Mouse (Mus musculus) MEL (cell line): ENCODE measurements around the gene Ankfy1. TPM values are rescaled to one million over a fixed set of nuclear protein-coding genes. Genes with fewer than 3 reads are reported as not detected.
"Not testable (repeated sequence)": the region's sequence is repeated elsewhere in the genome, so short reads cannot be mapped to it uniquely, and the experiment has no call there.

ENCODE experiments used
- DNase-seq: peaks from one replicate; pipeline ENCODE4 v3.0.0; 2011; ENCODE audit warnings: low read depth, low spot score
- H3K27ac ChIP-seq: 2 replicates; pipeline ENCODE4 v1.5.1; 2012; ENCODE audit warnings: low read depth, mild to moderate bottlenecking, control low read depth, low read length, moderate library complexity; ENCODE audit not compliant: control insufficient read depth
- H3K27me3 ChIP-seq, 2 experiments: fragments of 150-350 bp in 1 of 2; sonication (generic) in 1 of 2; 2 replicates each; pipeline ENCODE4 v1.6.1; 2012; ENCODE audit warnings: low read length in 2 of 2, mild to moderate bottlenecking in 2 of 2, improper control_type of control experiment in 1 of 2, moderate library complexity in 1 of 2; ENCODE audit not compliant: insufficient read depth in 2 of 2, control insufficient read depth in 1 of 2
- H3K36me3 ChIP-seq, 2 experiments: 2 replicates each; pipeline ENCODE4 v1.6.1; 2012 to 2014; ENCODE audit warnings: low read length in 2 of 2, improper control_type of control experiment in 1 of 2, inconsistent platforms in 1 of 2, mild to moderate bottlenecking in 1 of 2; ENCODE audit not compliant: insufficient read depth in 2 of 2, control insufficient read depth in 1 of 2
- H3K4me1 ChIP-seq, 2 experiments: fragments of 150-350 bp in 1 of 2; sonication (generic) in 1 of 2; 2 replicates each; pipeline ENCODE4 v1.6.1; 2012; ENCODE audit warnings: low read length in 2 of 2, improper control_type of control experiment in 1 of 2, mild to moderate bottlenecking in 1 of 2; ENCODE audit not compliant: insufficient read depth in 2 of 2, control insufficient read depth in 1 of 2
- H3K4me3 ChIP-seq, 2 experiments: fragments of 150-350 bp in 1 of 2; sonication (generic) in 1 of 2; 2 replicates each; pipeline ENCODE4 v1.5.1; 2012; ENCODE audit warnings: low read depth in 2 of 2, low read length in 2 of 2, mild to moderate bottlenecking in 2 of 2, moderate library complexity in 2 of 2, control low read depth in 1 of 2, improper control_type of control experiment in 1 of 2; ENCODE audit not compliant: control insufficient read depth in 1 of 2, insufficient read depth in 1 of 2
- H3K79me2 ChIP-seq: 2 replicates; pipeline ENCODE4 v1.6.1; 2012; ENCODE audit warnings: mild to moderate bottlenecking, low read length, moderate library complexity; ENCODE audit not compliant: control insufficient read depth, poor library complexity, insufficient read depth
- H3K9ac ChIP-seq: 2 replicates; pipeline ENCODE4 v1.6.1; 2012; ENCODE audit warnings: low read depth, mild to moderate bottlenecking, control low read depth, low read length, moderate library complexity; ENCODE audit not compliant: control insufficient read depth, poor library complexity, severe bottlenecking
- H3K9me3 ChIP-seq: fragments of 150-350 bp; sonication (generic); replicated peaks from 2 replicates; pipeline ENCODE4 v1.6.1; 2012; ENCODE audit warnings: mild to moderate bottlenecking, low read length, improper control_type of control experiment, moderate library complexity; ENCODE audit not compliant: insufficient read depth
- CHD1 ChIP-seq: IDR thresholded peaks from 2 replicates; pipeline ENCODE4 v1.6.1; 2012; ENCODE audit warnings: low read depth, mild to moderate bottlenecking, inconsistent platforms, low read length, improper control_type of control experiment
- CTCF ChIP-seq, 3 experiments: IDR thresholded peaks in 2 of 3; conservative IDR thresholded peaks in 1 of 3; 2 replicates each; pipeline ENCODE4 v1.5.1; 2011 to 2012; ENCODE audit warnings: low read length in 3 of 3, low read depth in 2 of 3, mild to moderate bottlenecking in 2 of 3, improper control_type of control experiment in 1 of 3, inconsistent platforms in 1 of 3, mixed read lengths in 1 of 3, moderate library complexity in 1 of 3; ENCODE audit not compliant: control insufficient read depth in 1 of 3, insufficient read depth in 1 of 3, poor library complexity in 1 of 3, severe bottlenecking in 1 of 3
- GATA1 ChIP-seq: IDR thresholded peaks from 2 replicates; pipeline ENCODE4 v1.6.1; 2011; ENCODE audit warnings: low read depth, low read length, improper control_type of control experiment
- HCFC1 ChIP-seq: IDR thresholded peaks from 2 replicates; pipeline ENCODE4 v1.6.1; 2012; ENCODE audit warnings: low read depth, mild to moderate bottlenecking, inconsistent platforms, low read length, improper control_type of control experiment, moderate library complexity
- MAFK ChIP-seq: IDR thresholded peaks from 2 replicates; pipeline ENCODE4 v1.6.1; 2011; ENCODE audit warnings: low read depth, mild to moderate bottlenecking, low read length, improper control_type of control experiment, borderline replicate concordance
- MEF2A ChIP-seq: IDR thresholded peaks from 2 replicates; pipeline ENCODE4 v1.6.1; 2014; ENCODE audit warnings: low read depth, mild to moderate bottlenecking, inconsistent platforms, low read length, improper control_type of control experiment; ENCODE audit not compliant: poor library complexity, insufficient replicate concordance, severe bottlenecking; ENCODE audit errors: extremely low read depth
- MXI1 ChIP-seq: IDR thresholded peaks from 2 replicates; pipeline ENCODE4 v1.6.1; 2011; ENCODE audit warnings: mild to moderate bottlenecking, low read depth, low read length, improper control_type of control experiment
- MYB ChIP-seq: IDR thresholded peaks from 2 replicates; pipeline ENCODE4 v1.6.1; 2011; ENCODE audit warnings: mild to moderate bottlenecking, low read depth, low read length, improper control_type of control experiment
- MYC ChIP-seq: IDR thresholded peaks from 2 replicates; pipeline ENCODE4 v1.6.1; 2011; ENCODE audit warnings: low read depth, mild to moderate bottlenecking, low read length, improper control_type of control experiment, moderate library complexity
- NELFE ChIP-seq: IDR thresholded peaks from 2 replicates; pipeline ENCODE4 v1.6.1; 2011; ENCODE audit warnings: low read depth, low read length, improper control_type of control experiment
- NRF1 ChIP-seq: IDR thresholded peaks from 2 replicates; pipeline ENCODE4 v1.6.1; 2014; ENCODE audit warnings: low read depth, mild to moderate bottlenecking, inconsistent platforms, low read length, improper control_type of control experiment, moderate library complexity; ENCODE audit not compliant: poor library complexity, insufficient read depth, severe bottlenecking
- UBTF ChIP-seq: IDR thresholded peaks from 2 replicates; pipeline ENCODE4 v1.6.1; 2012; ENCODE audit warnings: low read depth, mild to moderate bottlenecking, inconsistent platforms, low read length, improper control_type of control experiment, moderate library complexity, borderline replicate concordance; ENCODE audit not compliant: insufficient read depth
- USF2 ChIP-seq, 2 experiments: IDR thresholded peaks; 2 replicates each; pipeline ENCODE4 v1.6.1; 2011 to 2012; ENCODE audit warnings: improper control_type of control experiment in 2 of 2, low read length in 2 of 2, borderline replicate concordance in 1 of 2, inconsistent platforms in 1 of 2, low read depth in 1 of 2, mild to moderate bottlenecking in 1 of 2; ENCODE audit not compliant: insufficient read depth in 1 of 2
- ZC3H11A ChIP-seq: IDR thresholded peaks from 2 replicates; pipeline ENCODE4 v1.6.1; 2012; ENCODE audit warnings: low read depth, mild to moderate bottlenecking, inconsistent platforms, low read length, improper control_type of control experiment
- ZKSCAN1 ChIP-seq: IDR thresholded peaks from 2 replicates; pipeline ENCODE4 v1.6.1; 2012; ENCODE audit warnings: low read depth, mild to moderate bottlenecking, inconsistent platforms, low read length, improper control_type of control experiment, moderate library complexity
- ZNF384 ChIP-seq: IDR thresholded peaks from 2 replicates; pipeline ENCODE4 v1.6.1; 2012; ENCODE audit warnings: low read depth, mild to moderate bottlenecking, inconsistent platforms, low read length, improper control_type of control experiment
- polyA plus RNA-seq, 2 experiments: library from polyadenylated mRNA; stranded (reverse) in 1 of 2; unstranded in 1 of 2; fragments of >175 nt in 1 of 2; fragments of >200 nt in 1 of 2; gene quantifications; 2 replicates each; pipeline versions ENCODE4 v1.2.1 to v1.2.4; 2012; ENCODE audit warnings: low replicate concordance in 2 of 2, low read depth in 1 of 2; ENCODE audit not compliant: insufficient read length in 2 of 2, insufficient read depth in 1 of 2, missing spikeins in 1 of 2
- total RNA-seq: library from RNA; depleted of rRNA; stranded (reverse); fragments of 300-350 nt; gene quantifications from 2 replicates; pipeline ENCODE4 v1.2.3, GENCODE M21; 2012

Gene Ankfy1
- total and polyA plus RNA-seq, 3 experiments, result 60.6 to 153 (median 148) TPM

DNA sequence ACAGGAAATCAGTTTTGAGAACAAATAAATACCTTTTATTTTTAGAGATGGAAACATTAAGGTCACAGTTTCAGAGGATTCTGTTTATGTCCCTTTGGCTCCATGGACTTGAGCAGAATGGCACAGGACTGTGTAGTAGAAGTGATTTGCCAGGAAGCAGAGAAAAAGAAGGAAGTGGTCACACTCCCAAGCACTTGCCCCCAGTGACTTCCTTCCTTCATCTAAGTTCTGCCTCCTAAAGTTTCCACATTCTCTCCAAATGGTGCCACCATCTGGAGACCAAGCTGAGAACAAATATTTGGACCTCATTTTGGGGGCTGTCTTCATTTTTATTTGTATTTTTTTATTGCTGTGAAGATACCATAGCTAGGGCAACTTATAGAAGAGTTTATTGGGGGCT lies 7.5 kb downstream of the Ankfy1 start:
- H3K79me2 ChIP-seq, result peaks cover 34% of the 10 kb centered on the region
- peaks cover 6 to 50% of the 10 kb centered on the region in 2 experiments for H3K36me3 ChIP-seq
- no peak overlapping the region for H3K27ac ChIP-seq
- peak; percentile 32 for DNase-seq
- H3K4me1 ChIP-seq, result peaks cover 38 to 39% of the 10 kb centered on the region in 2 experiments
- H3K4me3 ChIP-seq, result no peak overlapping the region
- H3K9ac ChIP-seq, result no peak overlapping the region
- H3K9me3 ChIP-seq, result no peaks in the 10 kb centered on the region
- H3K27me3 ChIP-seq, result no peaks in the 10 kb centered on the region
- TF ChIP-seq NRF1, result no peak
- TF ChIP-seq MYC, result no peak
- no peak for TF ChIP-seq CTCF (IDR thresholded peaks at IDR 0.05 in 2 of 3, conservative IDR thresholded peaks at IDR 0.05 in 1 of 3; ENCODE audit: control insufficient read depth in 1 of 3, insufficient read depth in 1 of 3, low read depth in 2 of 3, low read length in 3 of 3, poor library complexity in 1 of 3, severe bottlenecking in 1 of 3)
- no peak for TF ChIP-seq ZC3H11A
- no peak for TF ChIP-seq CHD1
- no peak for TF ChIP-seq GATA1
- no peak for TF ChIP-seq UBTF
- no peak for TF ChIP-seq ZKSCAN1
- no peak for TF ChIP-seq NELFE
- no peak for TF ChIP-seq MXI1

- H3K4me3 ChIP-seq, H3K27me3 ChIP-seq, DNase-seq, H3K27ac ChIP-seq, H3K9ac ChIP-seq, H3K9me3 ChIP-seq, H3K4me1 ChIP-seq: not testable (repeated sequence)
- H3K79me2 ChIP-seq, result peaks cover 15% of the 10 kb centered on the region
- H3K36me3 ChIP-seq, result peaks cover 6 to 22% of the 10 kb centered on the region in 2 experiments; a peak in 3 of 4 replicates
Measured at GRCm38 (mm10) chr11:72705111-72705510, 15.3 kb downstream of the Ankfy1 start.

- DNase-seq, result no peak
- Histone ChIP-seq H3K4me3 (no peak overlapping the region), H3K27ac (no peak overlapping the region), H3K9me3 (no peaks in the 10 kb centered on the region), H3K9ac (no peak overlapping the region), H3K27me3 (no peaks in the 10 kb centered on the region), H3K4me1 (no peaks in the 10 kb centered on the region), H3K36me3 (peaks cover 0 to 39% of the 10 kb centered on the region in 2 experiments; a peak in 2 of 4 replicates), H3K79me2 (no peaks in the 10 kb centered on the region)
- TF ChIP-seq ZNF384, result no peak
- TF ChIP-seq CTCF (IDR thresholded peaks at IDR 0.05 in 2 of 3, conservative IDR thresholded peaks at IDR 0.05 in 1 of 3; ENCODE audit: control insufficient read depth in 1 of 3, insufficient read depth in 1 of 3, low read depth in 2 of 3, low read length in 3 of 3, poor library complexity in 1 of 3, severe bottlenecking in 1 of 3), result no peak
- no peak for TF ChIP-seq MEF2A
- no peak for TF ChIP-seq HCFC1
- TF ChIP-seq USF2 (IDR thresholded peaks at IDR 0.05; ENCODE audit: borderline replicate concordance in 1 of 2, insufficient read depth in 1 of 2, low read depth in 1 of 2, low read length in 2 of 2), result no peak
- TF ChIP-seq MAFK, result no peak
- no peak for TF ChIP-seq MYB
Measured at GRCm38 (mm10) chr11:72712721-72713120, 22.9 kb downstream of the Ankfy1 start.
